Mouse (Mus musculus) heart, embryonic 15.5 days (tissue): ENCODE results near the gene Hivep3. TPM values are rescaled to one million over a fixed set of nuclear protein-coding genes. Genes with fewer than 3 reads are reported as not detected.

Experiments used
- ATAC-seq: fragments of 200-750 bp; cut with Nextera tagmentation; replicated peaks from 2 replicates; pipeline ENCODE4 v1.8.0; 2017; ENCODE audit warnings: low read depth, moderate TSS enrichment; ENCODE audit not compliant: insufficient number of reproducible peaks, insufficient read depth, low FRiP score
- H3K27ac ChIP-seq: fragments of 300-500 bp; sonication (generic); 2 replicates; pipeline ENCODE4 v1.5.1; 2015; ENCODE audit warnings: mild to moderate bottlenecking, inconsistent platforms
- H3K27me3 ChIP-seq: fragments of 300-500 bp; sonication (generic); 2 replicates; pipeline ENCODE4 v1.6.1; 2015; ENCODE audit warnings: inconsistent platforms
- H3K36me3 ChIP-seq: fragments of 300-500 bp; sonication (generic); 2 replicates; pipeline ENCODE4 v1.6.1; 2015; ENCODE audit warnings: mild to moderate bottlenecking, inconsistent platforms
- H3K4me1 ChIP-seq: fragments of 300-500 bp; sonication (generic); replicated peaks from 2 replicates; pipeline ENCODE4 v1.6.1; 2015; ENCODE audit warnings: inconsistent platforms
- H3K4me2 ChIP-seq: fragments of 300-500 bp; sonication (generic); 2 replicates; pipeline ENCODE4 v1.6.1; 2015; ENCODE audit warnings: inconsistent platforms, mild to moderate bottlenecking, moderate library complexity
- H3K4me3 ChIP-seq: fragments of 300-500 bp; sonication (generic); 2 replicates; pipeline ENCODE4 v1.5.1; 2015; ENCODE audit warnings: mild to moderate bottlenecking, inconsistent platforms
- H3K9ac ChIP-seq: fragments of 300-500 bp; sonication (generic); 2 replicates; pipeline ENCODE4 v1.6.1; 2015; ENCODE audit warnings: mild to moderate bottlenecking, inconsistent platforms
- H3K9me3 ChIP-seq: fragments of 300-500 bp; sonication (generic); replicated peaks from 2 replicates; pipeline ENCODE4 v1.6.1; 2016; ENCODE audit warnings: inconsistent platforms
- WGBS: fragments of 180-500 bp; shearing (Covaris S2); methylation state at CpG from one replicate; pipeline ENCODE4 v1.1.7; 2015; ENCODE audit warnings: mixed read lengths; 5-methylcytosine and 5-hydroxymethylcytosine counted together
- polyA plus RNA-seq: library from polyadenylated mRNA; unstranded; fragments of >200 nt; fragmentation: Nextera tagmentation; extraction: Ambion mirVana; gene quantifications from 2 replicates; pipeline ENCODE4 v1.2.1, GENCODE M21; 2015

The Hivep3 gene
- polyA plus RNA-seq, 1 experiment from 2014 or later, result 6.7 TPM

- Histone ChIP-seq H3K36me3 (no peaks in the 10 kb centered on the region), H3K27ac (no peak overlapping the region), H3K4me2 (no peak overlapping the region), H3K4me1 (no peaks in the 10 kb centered on the region), H3K9ac (no peak overlapping the region), H3K9me3 (no peaks in the 10 kb centered on the region), H3K27me3 (peaks cover 3% of the 10 kb centered on the region; the same call in 1 of the 2 replicates), H3K4me3 (no peak overlapping the region)
- WGBS, result 77% methylated on average over 8 of the region's 8 CpGs
- ATAC-seq, result no peak
Observed at GRCm38 (mm10) chr4:119931923-119932322, 198.3 kb downstream of the Hivep3 start.

- no peak overlapping the region for H3K27ac ChIP-seq
- no peaks in the 10 kb centered on the region for H3K9me3 ChIP-seq
- H3K4me3 ChIP-seq, result no peak overlapping the region
- H3K36me3 ChIP-seq, result no peaks in the 10 kb centered on the region
- H3K4me2 ChIP-seq, result no peak overlapping the region
- no peak for ATAC-seq
- no peak overlapping the region for H3K9ac ChIP-seq
- peaks cover 6% of the 10 kb centered on the region for H3K4me1 ChIP-seq
- peaks cover 3% of the 10 kb centered on the region; the same call in 1 of the 2 replicates for H3K27me3 ChIP-seq
- 74% methylated on average over 13 of the region's 13 CpGs for WGBS
Observed at GRCm38 (mm10) chr4:119932549-119933257, 199.1 kb downstream of the Hivep3 start.

GRCm38 (mm10) chr4:119934901-119935300 lies 201.3 kb downstream of the Hivep3 start:
- Histone ChIP-seq H3K4me2 (no peak overlapping the region), H3K9me3 (no peaks in the 10 kb centered on the region), H3K9ac (no peak overlapping the region), H3K27me3 (peaks cover 3% of the 10 kb centered on the region; the same call in 1 of the 2 replicates), H3K4me1 (peaks cover 16% of the 10 kb centered on the region), H3K4me3 (no peak overlapping the region), H3K36me3 (no peaks in the 10 kb centered on the region), H3K27ac (no peak overlapping the region)
- WGBS, result 81% methylated on average over 4 of the region's 4 CpGs
- no peak for ATAC-seq

GRCm38 (mm10) chr4:119937876-119938275 lies 204.3 kb downstream of the Hivep3 start:
- no peak overlapping the region for H3K9ac ChIP-seq

GRCm38 (mm10) chr4:119938518-119938917 lies 204.9 kb downstream of the Hivep3 start:
- Histone ChIP-seq H3K27me3 (peaks cover 3% of the 10 kb centered on the region; the same call in 1 of the 2 replicates), H3K4me1 (peaks cover 16% of the 10 kb centered on the region), H3K9ac (no peak overlapping the region), H3K27ac (no peak overlapping the region; the same call in 1 of the 2 replicates), H3K4me2 (no peak overlapping the region), H3K9me3 (no peaks in the 10 kb centered on the region), H3K36me3 (no peaks in the 10 kb centered on the region), H3K4me3 (no peak overlapping the region)
- 73% methylated on average over 4 of the region's 4 CpGs for WGBS
- ATAC-seq, result no peak

More at GRCm38 (mm10) chr4:119937876-119938275, 204.3 kb downstream of the Hivep3 start:
- Histone ChIP-seq H3K4me2 (no peak overlapping the region), H3K27me3 (peaks cover 3% of the 10 kb centered on the region; the same call in 1 of the 2 replicates), H3K9me3 (no peaks in the 10 kb centered on the region), H3K27ac (peak overlapping the region; percentile 31; the same call in 1 of the 2 replicates), H3K4me3 (no peak overlapping the region), H3K4me1 (peaks cover 16% of the 10 kb centered on the region), H3K36me3 (no peaks in the 10 kb centered on the region)
- ATAC-seq, result peak; percentile 58
- 31% methylated on average over 7 of the region's 7 CpGs for WGBS

GRCm38 (mm10) chr4:119939786-119940185 lies 206.2 kb downstream of the Hivep3 start:
- no peak overlapping the region for H3K4me3 ChIP-seq
- H3K4me2 ChIP-seq, result no peak overlapping the region
- H3K36me3 ChIP-seq, result no peaks in the 10 kb centered on the region
- no peaks in the 10 kb centered on the region for H3K9me3 ChIP-seq
- no peak for ATAC-seq
- no peak overlapping the region for H3K9ac ChIP-seq
- H3K27ac ChIP-seq, result no peak overlapping the region
- no peaks in the 10 kb centered on the region for H3K27me3 ChIP-seq
- whole genome bisulfite sequencing, result 87% methylated on average over 6 of the region's 6 CpGs
- peaks cover 16% of the 10 kb centered on the region for H3K4me1 ChIP-seq

GRCm38 (mm10) chr4:119946224-119946887 lies 212.8 kb downstream of the Hivep3 start:
- Histone ChIP-seq H3K9me3 (no peaks in the 10 kb centered on the region), H3K36me3 (no peaks in the 10 kb centered on the region), H3K27ac (no peak overlapping the region), H3K4me3 (no peak overlapping the region), H3K4me1 (peaks cover 24% of the 10 kb centered on the region), H3K4me2 (no peak overlapping the region), H3K9ac (no peak overlapping the region), H3K27me3 (no peaks in the 10 kb centered on the region)
- ATAC-seq, result no peak
- 67% methylated on average over 3 of the region's 3 CpGs for WGBS

GRCm38 (mm10) chr4:119947232-119948162 lies 213.9 kb downstream of the Hivep3 start:
- H3K27ac ChIP-seq, result no peak overlapping the region
- no peak overlapping the region for H3K9ac ChIP-seq
- no peak for ATAC-seq
- H3K27me3 ChIP-seq, result no peaks in the 10 kb centered on the region
- WGBS, result 77% methylated on average over 12 of the region's 12 CpGs
- H3K36me3 ChIP-seq, result no peaks in the 10 kb centered on the region
- H3K4me1 ChIP-seq, result peaks cover 24% of the 10 kb centered on the region
- H3K4me3 ChIP-seq, result no peak overlapping the region
- H3K4me2 ChIP-seq, result no peak overlapping the region
- H3K9me3 ChIP-seq, result no peaks in the 10 kb centered on the region

GRCm38 (mm10) chr4:119948406-119948805 lies 214.8 kb downstream of the Hivep3 start:
- no peak overlapping the region for H3K9ac ChIP-seq
- peak overlapping the region; percentile 57 for H3K27ac ChIP-seq
- WGBS, result 76% methylated on average over 6 of the region's 6 CpGs
- H3K9me3 ChIP-seq, result no peaks in the 10 kb centered on the region
- H3K4me1 ChIP-seq, result peaks cover 24% of the 10 kb centered on the region
- no peak overlapping the region for H3K4me2 ChIP-seq
- no peak overlapping the region for H3K4me3 ChIP-seq
- H3K27me3 ChIP-seq, result no peaks in the 10 kb centered on the region
- H3K36me3 ChIP-seq, result no peaks in the 10 kb centered on the region
- ATAC-seq, result no peak

GRCm38 (mm10) chr4:119948922-119949614 lies 215.5 kb downstream of the Hivep3 start:
- H3K9ac ChIP-seq, result no peak overlapping the region
- peaks cover 24% of the 10 kb centered on the region for H3K4me1 ChIP-seq
- WGBS, result 30% methylated on average over 12 of the region's 12 CpGs
- peak overlapping the region; percentile 11; the same call in 1 of the 2 replicates for H3K4me2 ChIP-seq
- no peaks in the 10 kb centered on the region for H3K9me3 ChIP-seq
- H3K27me3 ChIP-seq, result no peaks in the 10 kb centered on the region
- no peak overlapping the region for H3K4me3 ChIP-seq
- H3K36me3 ChIP-seq, result no peaks in the 10 kb centered on the region
- peak; percentile 41; the same call in 1 of the 2 replicates for ATAC-seq
- H3K27ac ChIP-seq, result peak overlapping the region; percentile 57
